Mouse (Mus musculus) v-Abl transformed pro-B cells (cell line): ENCODE measurements around the gene Ccr1.
"Not testable (repeated sequence)": the region's sequence is repeated elsewhere in the genome, so short reads cannot be mapped to it uniquely, and the experiment has no call there.

Experiments used
- in situ Hi-C, 2 experiments: fragments of 400-800 bp; cut with MboI; formaldehyde crosslinking; loops; one replicate each; pipeline ENCODE4 v1.15.1; 2025; ENCODE audit not compliant: unreplicated experiment in 2 of 2

The Ccr1 gene

GRCm38 (mm10) chr9:123968290-123968912 is at the start of gene Ccr1:
TSS of gene Ccr1 (minus strand) at chr9:123968692.
- in situ Hi-C loops: no loop called here

GRCm38 (mm10) chr9:124016048-124016447 is 47.6 kb upstream of the Ccr1 start:
- in situ Hi-C loops: no loop called here

GRCm38 (mm10) chr9:124014985-124015652 is 46.6 kb upstream of the Ccr1 start:
- in situ Hi-C loops: no loop called here

GRCm38 (mm10) chr9:124013270-124013669 is 44.8 kb upstream of the Ccr1 start:
- in situ Hi-C loops: no loop called here

GRCm38 (mm10) chr9:124012691-124013090 is 44.2 kb upstream of the Ccr1 start:
- in situ Hi-C loops: no loop called here

- in situ Hi-C loops: no loop called here
Measured at GRCm38 (mm10) chr9:123999784-124000183, 31.3 kb upstream of the Ccr1 start.

GRCm38 (mm10) chr9:123997719-123998118 is 29.2 kb upstream of the Ccr1 start:
- in situ Hi-C loops: no loop called here

- in situ Hi-C loops: loop anchor here (5.0 kb wide), 1 partner anchor 41 kb away; no protein-coding TSS in a partner anchor
Measured at GRCm38 (mm10) chr9:123991312-123991906, 22.9 kb upstream of the Ccr1 start.

- in situ Hi-C loops: loop anchor here (5.0 kb wide), 1 partner anchor 43 kb away; no protein-coding TSS in a partner anchor
Measured at GRCm38 (mm10) chr9:123989671-123990070, 21.2 kb upstream of the Ccr1 start.

- in situ Hi-C loops: no loop called here
Measured at GRCm38 (mm10) chr9:123986217-123986616, 17.7 kb upstream of the Ccr1 start.

GRCm38 (mm10) chr9:123984943-123985342 is 16.5 kb upstream of the Ccr1 start:
- in situ Hi-C loops: no loop called here

GRCm38 (mm10) chr9:123982720-123983119 is 14.2 kb upstream of the Ccr1 start:
- in situ Hi-C loops: no loop called here

- in situ Hi-C loops: no loop called here
Measured at GRCm38 (mm10) chr9:123981909-123982308, 13.4 kb upstream of the Ccr1 start.

- in situ Hi-C loops: not testable (repeated sequence)
Measured at GRCm38 (mm10) chr9:123980858-123981475, 12.5 kb upstream of the Ccr1 start.

GRCm38 (mm10) chr9:123978308-123978707 is 9.8 kb upstream of the Ccr1 start, which contains the start of gene Ccr1l1:
TSS of gene Ccr1l1 (minus strand) at chr9:123978408.
- in situ Hi-C loops: no loop called here

- in situ Hi-C loops: no loop called here
Measured at GRCm38 (mm10) chr9:123976876-123977663, 8.6 kb upstream of the Ccr1 start.

- in situ Hi-C loops: no loop called here
Measured at GRCm38 (mm10) chr9:123975630-123976029, 7.1 kb upstream of the Ccr1 start.

- in situ Hi-C loops: not testable (repeated sequence)
Measured at GRCm38 (mm10) chr9:123966858-123967495, 1.5 kb downstream of the Ccr1 start.

- in situ Hi-C loops: no loop called here
Measured at GRCm38 (mm10) chr9:123964776-123965175, 3.7 kb downstream of the Ccr1 start.

GRCm38 (mm10) chr9:123960161-123960560 is 8.3 kb downstream of the Ccr1 start:
- in situ Hi-C loops: no loop called here
